Mouse (Mus musculus): ENCODE measurements around the gene Vmn1r172. TPM values are rescaled to one million over a fixed set of nuclear protein-coding genes. Genes with fewer than 3 reads are reported as not detected.

Gene Vmn1r172
- not detected for polyA plus RNA-seq (2017; shearing (Covaris generic))

DNA sequence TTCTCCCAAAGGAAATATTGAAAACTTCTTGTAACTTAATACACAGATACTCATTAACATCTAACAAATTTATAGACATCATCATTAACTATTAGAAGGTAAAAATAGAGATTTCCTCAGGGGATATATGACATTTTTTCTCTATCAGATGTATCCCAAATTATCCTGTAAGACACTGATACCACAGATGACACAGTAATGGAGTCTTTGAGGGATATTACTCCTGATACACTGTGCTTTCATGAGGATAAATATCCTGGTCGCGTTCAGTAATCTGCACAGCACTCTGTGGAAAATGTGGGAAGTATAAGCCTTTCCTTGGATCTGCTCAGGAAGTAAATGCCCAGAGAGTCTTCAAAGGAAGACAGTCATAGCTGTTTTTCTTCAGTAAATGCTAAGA lies at the start of gene Vmn1r172:
TSS of gene Vmn1r172 (plus strand) at position 301 of the 400 bp plus-strand sequence.

DNA sequence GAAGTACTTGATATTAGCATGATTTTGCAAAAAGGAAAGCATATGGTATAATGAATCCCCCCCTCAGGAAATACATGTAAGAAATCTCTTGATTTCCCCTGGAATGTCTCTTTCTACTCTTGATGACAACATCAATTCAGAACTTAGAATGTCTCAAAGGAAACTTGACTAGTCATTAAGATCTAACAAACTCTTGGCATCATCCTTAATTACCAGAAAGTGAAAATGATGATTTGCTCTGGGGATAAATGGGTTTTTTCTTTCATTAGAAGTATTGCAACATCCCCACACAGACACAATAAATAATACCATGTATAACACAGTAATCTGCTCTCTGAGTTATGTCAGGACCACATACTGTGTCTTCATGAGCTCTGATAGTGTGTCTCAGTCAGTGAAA lies 27.7 kb upstream of the Vmn1r172 start, which contains the start of gene Vmn1r171:
TSS of gene Vmn1r171 (plus strand) at position 301 of the 400 bp plus-strand sequence.

DNA sequence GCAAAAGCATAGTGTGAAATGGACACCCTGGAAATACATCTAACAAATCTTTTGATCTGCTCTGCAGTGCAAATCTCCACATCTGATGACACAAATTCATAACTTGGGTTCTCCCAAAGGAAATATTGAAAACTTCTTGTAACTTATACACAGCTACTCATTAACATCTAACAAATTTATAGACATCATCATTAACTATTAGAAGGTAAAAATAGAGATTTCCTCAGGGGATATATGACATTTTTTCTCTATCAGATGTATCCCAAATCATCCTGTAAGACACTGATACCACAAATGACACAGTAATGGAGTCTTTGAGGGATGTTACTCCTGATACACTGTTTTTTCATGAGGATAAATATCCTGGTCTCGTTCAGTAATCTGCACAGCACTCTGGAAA lies 42.3 kb downstream of the Vmn1r172 start, which contains the start of gene Vmn1r173:
TSS of gene Vmn1r173 (plus strand) at position 301 of the 400 bp plus-strand sequence.

Other genes with a start within 250 kb of the Vmn1r172 start
- gene Vmn1r167, start 151.1 kb upstream of the Vmn1r172 start, polyA plus RNA-seq (2017; shearing (Covaris generic)), result not detected
- gene Vmn1r168, start 118.6 kb upstream of the Vmn1r172 start, polyA plus RNA-seq (2017; shearing (Covaris generic)), result not detected
- not detected for gene Vmn1r169, start 82.8 kb upstream of the Vmn1r172 start, polyA plus RNA-seq (2017; shearing (Covaris generic))
- gene Vmn1r170, start 52.1 kb upstream of the Vmn1r172 start, polyA plus RNA-seq (2017; shearing (Covaris generic)), result not detected
- not detected for gene Vmn1r171, start 27.6 kb upstream of the Vmn1r172 start, polyA plus RNA-seq (2017; shearing (Covaris generic))
- gene Vmn1r173, start 42.4 kb downstream of the Vmn1r172 start, polyA plus RNA-seq (2017; shearing (Covaris generic)), result not detected
- gene Vmn1r174, start 94.0 kb downstream of the Vmn1r172 start, polyA plus RNA-seq (2017; shearing (Covaris generic)), result not detected
- not detected for gene Vmn1r175, start 152.3 kb downstream of the Vmn1r172 start, polyA plus RNA-seq (2017; shearing (Covaris generic))
- gene Vmn1r176, start 179.1 kb downstream of the Vmn1r172 start, polyA plus RNA-seq (2017; shearing (Covaris generic)), result not detected
- not detected for gene Vmn1r177, start 208.1 kb downstream of the Vmn1r172 start, polyA plus RNA-seq (2017; shearing (Covaris generic))
- gene Vmn1r178, start 233.7 kb downstream of the Vmn1r172 start, polyA plus RNA-seq (2017; shearing (Covaris generic)), result not detected

Data from activated CD4-positive, CD25-positive, alpha-beta regulatory T cell, adult 9 weeks (primary cell).